Mouse (Mus musculus) layer of hippocampus, adult 9-11 months (tissue): ENCODE data around the gene Thbs2.
A peak's percentile ranks its signal among the peaks of the same experiment; 100 is the strongest.

Experiments
- DNase-seq: peaks from one replicate; pipeline ENCODE4 v3.0.0; 2022

Thbs2 gene

GRCm38 (mm10) chr17:14693994-14694374 lies at the start of gene Thbs2:
TSS of gene Thbs2 (minus strand) at chr17:14694235.
- DNase-seq, result no peak

- no peak for DNase-seq
Measured at GRCm38 (mm10) chr17:14735493-14736004, 41.5 kb upstream of the Thbs2 start.

GRCm38 (mm10) chr17:14734380-14734779 lies 40.3 kb upstream of the Thbs2 start:
- no peak for DNase-seq

- peak; percentile 76 for DNase-seq
Measured at GRCm38 (mm10) chr17:14733941-14734340, 39.9 kb upstream of the Thbs2 start.

GRCm38 (mm10) chr17:14733027-14733426 lies 39.0 kb upstream of the Thbs2 start:
- DNase-seq, result no peak

GRCm38 (mm10) chr17:14730629-14731028 lies 36.6 kb upstream of the Thbs2 start:
- no peak for DNase-seq

GRCm38 (mm10) chr17:14727481-14727880 lies 33.4 kb upstream of the Thbs2 start:
- no peak for DNase-seq

- no peak for DNase-seq
Measured at GRCm38 (mm10) chr17:14724786-14725185, 30.8 kb upstream of the Thbs2 start.

- DNase-seq, result no peak
Measured at GRCm38 (mm10) chr17:14721325-14721724, 27.3 kb upstream of the Thbs2 start.

- DNase-seq, result no peak
Measured at GRCm38 (mm10) chr17:14720912-14721311, 26.9 kb upstream of the Thbs2 start.

GRCm38 (mm10) chr17:14720227-14720626 lies 26.2 kb upstream of the Thbs2 start:
- DNase-seq, result no peak

GRCm38 (mm10) chr17:14718801-14719200 lies 24.8 kb upstream of the Thbs2 start:
- no peak for DNase-seq

GRCm38 (mm10) chr17:14714782-14715181 lies 20.7 kb upstream of the Thbs2 start:
- no peak for DNase-seq

- no peak for DNase-seq
Measured at GRCm38 (mm10) chr17:14714374-14714773, 20.3 kb upstream of the Thbs2 start.

- DNase-seq, result no peak
Measured at GRCm38 (mm10) chr17:14711784-14712183, 17.7 kb upstream of the Thbs2 start.

- DNase-seq, result no peak
Measured at GRCm38 (mm10) chr17:14711032-14711431, 17.0 kb upstream of the Thbs2 start.

GRCm38 (mm10) chr17:14706066-14706465 lies 12.0 kb upstream of the Thbs2 start:
- DNase-seq, result no peak

- peak; percentile 63 for DNase-seq
Measured at GRCm38 (mm10) chr17:14705466-14705865, 11.4 kb upstream of the Thbs2 start.

GRCm38 (mm10) chr17:14703771-14704170 lies 9.7 kb upstream of the Thbs2 start:
- no peak for DNase-seq

GRCm38 (mm10) chr17:14703268-14703667 lies 9.2 kb upstream of the Thbs2 start:
- DNase-seq, result no peak

- peak; percentile 40 for DNase-seq
Measured at GRCm38 (mm10) chr17:14702701-14703100, 8.7 kb upstream of the Thbs2 start.

GRCm38 (mm10) chr17:14701891-14702290 lies 7.9 kb upstream of the Thbs2 start:
- DNase-seq, result no peak

- no peak for DNase-seq
Measured at GRCm38 (mm10) chr17:14700204-14700603, 6.2 kb upstream of the Thbs2 start.

GRCm38 (mm10) chr17:14698188-14698587 lies 4.2 kb upstream of the Thbs2 start:
- DNase-seq, result no peak

- DNase-seq, result no peak
Measured at GRCm38 (mm10) chr17:14697096-14697495, 3.1 kb upstream of the Thbs2 start.
